ENCODE assay signal across 17 mouse cellular contexts in the genomic region with DNA sequence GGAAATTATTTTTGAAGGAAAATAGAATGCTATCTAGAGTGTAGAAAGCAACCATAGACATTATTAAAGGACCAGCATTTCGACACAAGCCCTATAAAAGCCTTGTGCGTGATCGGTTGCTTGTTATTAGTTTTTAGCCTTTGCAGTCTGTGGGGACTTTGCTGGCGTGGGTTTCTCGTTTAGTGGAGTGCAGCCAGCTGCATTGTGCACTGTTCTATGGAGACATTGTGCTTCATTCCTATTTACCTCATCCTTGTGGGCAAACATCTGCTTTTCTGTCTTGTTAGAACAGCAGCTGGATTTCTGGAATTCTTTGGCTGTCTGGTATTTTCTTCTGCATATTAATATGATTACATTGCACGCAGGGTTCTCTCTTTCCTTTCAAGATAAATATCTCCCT.
"Had no signal": no experiment of that assay in that cellular context is flagged by ENCODE, and none has a peak within 500 bp of the region (broad histone marks: within the 10 kb centered on the region; RNA-seq: fewer than 3 reads in every experiment).

No protein-coding gene starts in this region.

- H3K4me1 ChIP-seq: liver, embryonic 13.5 days had no signal

- H3K9ac ChIP-seq: limb, embryonic 13.5 days; liver, embryonic 13.5 days had no signal

- H3K27me3 ChIP-seq: limb, embryonic 13.5 days; liver, embryonic 13.5 days had no signal

- H3K27ac ChIP-seq: left cerebral cortex, adult 2 months; limb, embryonic 13.5 days; liver, embryonic 13.5 days; stomach, postnatal 0 days had no signal

- H3K9me3 ChIP-seq: limb, embryonic 13.5 days; liver, embryonic 13.5 days had no signal

- H3K4me2 ChIP-seq: limb, embryonic 13.5 days; liver, embryonic 13.5 days; midbrain, embryonic 11.5 days had no signal

- H3K4me3 ChIP-seq: left cerebral cortex, adult 2 months; limb, embryonic 13.5 days; liver, embryonic 13.5 days had no signal

- DNase-seq: kidney, adult 18-20 months; kidney, adult 9 months; kidney, postnatal 14 days; kidney, postnatal 4 days; layer of hippocampus, postnatal 36 days; liver, embryonic 13.5 days; lung, adult 2 months; lung, postnatal 14 days; lung, postnatal 4 days; midbrain, embryonic 14.5 days; right cerebral cortex, postnatal 4 days; thymus, adult 2 months; thymus, postnatal 14 days had no signal

- H3K36me3 ChIP-seq: limb, embryonic 13.5 days; liver, embryonic 13.5 days had no signal
